Mouse (Mus musculus) erythroblast, embryonic 14.5 days (primary cell): ENCODE measurements around the gene Bche.

ENCODE experiments used
- GATA1 ChIP-seq: IDR thresholded peaks from 2 replicates; pipeline ENCODE4 v1.6.1; 2012; ENCODE audit warnings: low read length, inconsistent platforms, mixed read lengths
- TAL1 ChIP-seq: IDR thresholded peaks from 3 replicates; pipeline ENCODE4 v1.6.1; 2012; ENCODE audit warnings: low read length, inconsistent platforms, mixed read lengths

GRCm38 (mm10) chr3:73707461-73708409 lies 480 bp downstream of the Bche start:
- TF ChIP-seq GATA1 = no peak
- no peak for TF ChIP-seq TAL1
